Mouse (Mus musculus): ENCODE measurements around the gene Efna1. TPM values are rescaled to one million over a fixed set of nuclear protein-coding genes. Genes with fewer than 3 reads are reported as not detected.
A peak's percentile ranks its signal among the peaks of the same experiment; 100 is the strongest.

Efna1 gene
- polyA plus RNA-seq, 1 experiment from 2014 or later = 66.0 TPM

GRCm38 (mm10) chr3:89271760-89272159 lies 9.2 kb downstream of the Efna1 start:
- H3K27ac ChIP-seq = no peak overlapping the region
- no peak overlapping the region for H3K9ac ChIP-seq
- H3K36me3 ChIP-seq = peaks cover 50% of the 10 kb centered on the region
- no peak overlapping the region for H3K4me2 ChIP-seq
- H3K27me3 ChIP-seq = no peaks in the 10 kb centered on the region
- no peak overlapping the region for H3K4me3 ChIP-seq (replicated peaks)
- H3K9me3 ChIP-seq (replicated peaks) = no peaks in the 10 kb centered on the region
- WGBS = 59% methylated on average over 6 of the region's 6 CpGs
- peaks cover 46% of the 10 kb centered on the region for H3K4me1 ChIP-seq
- ATAC-seq (replicated peaks; ENCODE audit: low FRiP score) = no peak

- Histone ChIP-seq H3K4me3 (replicated peaks) (peak overlapping the region; percentile 57; the same call in 1 of the 2 replicates), H3K4me2 (peak overlapping the region; percentile 78), H3K36me3 (peaks cover 46% of the 10 kb centered on the region), H3K4me1 (peaks cover 43% of the 10 kb centered on the region), H3K9ac (0 out of 2 replicates have a peak overlapping the region, but pooled peaks have one; percentile 63), H3K27me3 (no peaks in the 10 kb centered on the region), H3K9me3 (replicated peaks) (no peaks in the 10 kb centered on the region), H3K27ac (peak overlapping the region; percentile 90)
- 64% methylated on average over 6 of the region's 6 CpGs for WGBS
- ATAC-seq (replicated peaks; ENCODE audit: low FRiP score) = no peak
These were observed 10.1 kb downstream of the Efna1 start for GRCm38 (mm10) chr3:89270891-89271290.

- no peaks in the 10 kb centered on the region for H3K27me3 ChIP-seq
- no peaks in the 10 kb centered on the region for H3K9me3 ChIP-seq (replicated peaks)
- ATAC-seq (replicated peaks; ENCODE audit: low FRiP score) = peak; percentile 55
- peak within 1 kb of the TSS; percentile 57 for H3K4me3 ChIP-seq (replicated peaks)
- peak within 1 kb of the TSS; percentile 63 for H3K9ac ChIP-seq
- H3K4me1 ChIP-seq = peaks cover 44% of the 10 kb centered on the region
- H3K36me3 ChIP-seq = peaks cover 39% of the 10 kb centered on the region
- H3K4me2 ChIP-seq = peak within 1 kb of the TSS; percentile 78
- WGBS = 3% methylated on average over 39 of the region's 39 CpGs
- H3K27ac ChIP-seq = peak within 1 kb of the TSS; percentile 90
These were observed 10.7 kb downstream of the Efna1 start, which contains the start of gene Slc50a1 for GRCm38 (mm10) chr3:89270051-89270755. Gene Slc50a1, minus strand, starts transcription at chr3:89270570.

GRCm38 (mm10) chr3:89268916-89269315 lies 12.0 kb downstream of the Efna1 start:
- 65% methylated on average over 8 of the region's 8 CpGs for WGBS
- Histone ChIP-seq H3K4me3 (replicated peaks) (0 out of 2 replicates have a peak overlapping the region, but pooled peaks have one; percentile 5), H3K9me3 (replicated peaks) (no peaks in the 10 kb centered on the region), H3K36me3 (peaks cover 27% of the 10 kb centered on the region), H3K4me2 (peak overlapping the region; percentile 78; the same call in 1 of the 2 replicates), H3K27me3 (no peaks in the 10 kb centered on the region), H3K27ac (0 out of 2 replicates have a peak overlapping the region, but pooled peaks have one; percentile 90), H3K9ac (peak overlapping the region; percentile 33; the same call in 1 of the 2 replicates), H3K4me1 (peaks cover 44% of the 10 kb centered on the region)
- no peak for ATAC-seq (replicated peaks; ENCODE audit: low FRiP score)

- Histone ChIP-seq H3K27me3 (no peaks in the 10 kb centered on the region), H3K9ac (peak overlapping the region; percentile 90), H3K27ac (peak overlapping the region; percentile 86), H3K4me2 (peak overlapping the region; percentile 82), H3K4me3 (replicated peaks) (peak overlapping the region; percentile 82), H3K36me3 (peaks cover 8% of the 10 kb centered on the region), H3K9me3 (replicated peaks) (no peaks in the 10 kb centered on the region), H3K4me1 (peaks cover 44% of the 10 kb centered on the region)
- under 1% methylated on average over 20 of the region's 20 CpGs for WGBS
- peak; percentile 80 for ATAC-seq (replicated peaks; ENCODE audit: low FRiP score)
These were observed 14.5 kb downstream of the Efna1 start for GRCm38 (mm10) chr3:89266439-89266893.

- H3K4me1 ChIP-seq = peaks cover 13% of the 10 kb centered on the region
- H3K27me3 ChIP-seq = peaks cover 2% of the 10 kb centered on the region; the same call in 1 of the 2 replicates
- 67% methylated on average over 10 of the region's 10 CpGs for WGBS
- H3K4me2 ChIP-seq = no peak overlapping the region
- no peaks in the 10 kb centered on the region for H3K9me3 ChIP-seq (replicated peaks)
- H3K4me3 ChIP-seq (replicated peaks) = no peak overlapping the region
- H3K27ac ChIP-seq = peak overlapping the region; percentile 41; the same call in 1 of the 2 replicates
- no peak for ATAC-seq (replicated peaks; ENCODE audit: low FRiP score)
- peak overlapping the region; percentile 17; the same call in 1 of the 2 replicates for H3K9ac ChIP-seq
- H3K36me3 ChIP-seq = no peaks in the 10 kb centered on the region
These were observed 18.5 kb downstream of the Efna1 start for GRCm38 (mm10) chr3:89262417-89262816.

- H3K4me2 ChIP-seq = no peak overlapping the region
- H3K36me3 ChIP-seq = no peaks in the 10 kb centered on the region
- H3K9ac ChIP-seq = no peak overlapping the region
- H3K27ac ChIP-seq = no peak overlapping the region
- peaks cover 6% of the 10 kb centered on the region; the same call in 1 of the 2 replicates for H3K27me3 ChIP-seq
- whole genome bisulfite sequencing = 70% methylated on average over 3 of the region's 3 CpGs
- H3K9me3 ChIP-seq (replicated peaks) = no peaks in the 10 kb centered on the region
- no peak for ATAC-seq (replicated peaks; ENCODE audit: low FRiP score)
- no peaks in the 10 kb centered on the region for H3K4me1 ChIP-seq
- no peak overlapping the region for H3K4me3 ChIP-seq (replicated peaks)
These were observed 20.7 kb downstream of the Efna1 start for GRCm38 (mm10) chr3:89260211-89260610.

- 36% methylated on average over 7 of the region's 7 CpGs for WGBS
- H3K4me3 ChIP-seq (replicated peaks) = no peak within 1 kb of the TSS
- no peak for ATAC-seq (replicated peaks; ENCODE audit: low FRiP score)
- no peaks in the 10 kb centered on the region for H3K9me3 ChIP-seq (replicated peaks)
- no peak within 1 kb of the TSS for H3K4me2 ChIP-seq
- H3K4me1 ChIP-seq = no peaks in the 10 kb centered on the region
- peaks cover 6% of the 10 kb centered on the region; the same call in 1 of the 2 replicates for H3K27me3 ChIP-seq
- no peak within 1 kb of the TSS for H3K27ac ChIP-seq
- H3K9ac ChIP-seq = no peak within 1 kb of the TSS
- no peaks in the 10 kb centered on the region for H3K36me3 ChIP-seq
These were observed 21.9 kb downstream of the Efna1 start, which contains the start of gene Dpm3 for GRCm38 (mm10) chr3:89259076-89259475. Gene Dpm3, plus strand, starts transcription at chr3:89259358.

- no peaks in the 10 kb centered on the region for H3K9me3 ChIP-seq (replicated peaks)
- H3K9ac ChIP-seq = no peak overlapping the region
- H3K27me3 ChIP-seq = peaks cover 11% of the 10 kb centered on the region; the same call in 1 of the 2 replicates
- WGBS = 72% methylated on average over 5 of the region's 5 CpGs
- no peak overlapping the region for H3K4me3 ChIP-seq (replicated peaks)
- no peak for ATAC-seq (replicated peaks; ENCODE audit: low FRiP score)
- no peaks in the 10 kb centered on the region for H3K36me3 ChIP-seq
- no peak overlapping the region for H3K27ac ChIP-seq
- no peak overlapping the region for H3K4me2 ChIP-seq
- H3K4me1 ChIP-seq = peaks cover 12% of the 10 kb centered on the region
These were observed 24.8 kb downstream of the Efna1 start for GRCm38 (mm10) chr3:89256177-89256576.

GRCm38 (mm10) chr3:89254994-89255393 lies 25.9 kb downstream of the Efna1 start:
- ATAC-seq (replicated peaks; ENCODE audit: low FRiP score) = no peak
- Histone ChIP-seq H3K36me3 (no peaks in the 10 kb centered on the region), H3K9me3 (replicated peaks) (no peaks in the 10 kb centered on the region), H3K27me3 (peaks cover 11% of the 10 kb centered on the region; the same call in 1 of the 2 replicates), H3K27ac (no peak overlapping the region), H3K9ac (no peak overlapping the region), H3K4me3 (replicated peaks) (no peak overlapping the region), H3K4me1 (peaks cover 22% of the 10 kb centered on the region), H3K4me2 (no peak overlapping the region)
- 94% methylated on average over 5 of the region's 5 CpGs for WGBS

- Histone ChIP-seq H3K36me3 (peaks cover 23% of the 10 kb centered on the region), H3K9me3 (replicated peaks) (no peaks in the 10 kb centered on the region), H3K4me1 (peaks cover 37% of the 10 kb centered on the region), H3K4me3 (replicated peaks) (peak overlapping the region; percentile 21), H3K27ac (peak overlapping the region; percentile 68), H3K27me3 (0 out of 2 replicates have a peak, but pooled peaks cover 4% of the 10 kb centered on the region), H3K4me2 (peak overlapping the region; percentile 54), H3K9ac (0 out of 2 replicates have a peak overlapping the region, but pooled peaks have one; percentile 4)
- peak; percentile 60 for ATAC-seq (replicated peaks; ENCODE audit: low FRiP score)
- WGBS = 1% methylated on average over 17 of the region's 17 CpGs
These were observed 29.5 kb downstream of the Efna1 start for GRCm38 (mm10) chr3:89251365-89251895.
